Mouse (Mus musculus): ENCODE measurements around the gene Foxn3. TPM values are rescaled to one million over a fixed set of nuclear protein-coding genes. Genes with fewer than 3 reads are reported as not detected.

Foxn3 gene
- polyA plus RNA-seq, 1 experiment from 2014 or later = 51.9 TPM

DNA sequence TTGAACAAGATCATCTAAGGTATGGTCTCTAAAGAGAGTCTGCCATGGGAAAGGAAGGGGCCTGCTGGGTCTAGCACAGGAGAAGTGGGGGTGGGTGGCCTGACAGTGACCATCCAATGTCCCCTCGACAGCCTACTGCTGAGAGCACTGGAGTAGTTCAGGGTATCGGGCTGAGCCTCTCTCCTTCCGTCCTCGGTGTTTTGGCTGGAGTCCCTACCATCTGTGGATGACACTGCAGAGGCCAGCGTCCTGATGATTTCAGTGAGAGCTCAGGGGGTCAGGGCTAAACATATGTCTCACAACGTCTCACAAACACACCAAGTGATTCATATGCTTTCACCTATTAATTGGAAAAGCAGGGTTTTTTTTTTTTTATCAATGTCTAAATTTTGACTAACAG, 199.2 kb downstream of the Foxn3 start:
- Histone ChIP-seq H3K27me3 (replicated peaks) (no peaks in the 10 kb centered on the region), H3K4me3 (no peak overlapping the region), H3K9ac (no peak overlapping the region), H3K36me3 (no peaks in the 10 kb centered on the region), H3K4me2 (no peak overlapping the region), H3K9me3 (no peaks in the 10 kb centered on the region), H3K27ac (replicated peaks) (no peak overlapping the region), H3K4me1 (peaks cover 56% of the 10 kb centered on the region)
- ATAC-seq (ENCODE audit: extremely low read depth, insufficient number of reproducible peaks, low FRiP score, low TSS enrichment) = no peak
- WGBS = 68% methylated on average over 6 of the region's 6 CpGs

DNA sequence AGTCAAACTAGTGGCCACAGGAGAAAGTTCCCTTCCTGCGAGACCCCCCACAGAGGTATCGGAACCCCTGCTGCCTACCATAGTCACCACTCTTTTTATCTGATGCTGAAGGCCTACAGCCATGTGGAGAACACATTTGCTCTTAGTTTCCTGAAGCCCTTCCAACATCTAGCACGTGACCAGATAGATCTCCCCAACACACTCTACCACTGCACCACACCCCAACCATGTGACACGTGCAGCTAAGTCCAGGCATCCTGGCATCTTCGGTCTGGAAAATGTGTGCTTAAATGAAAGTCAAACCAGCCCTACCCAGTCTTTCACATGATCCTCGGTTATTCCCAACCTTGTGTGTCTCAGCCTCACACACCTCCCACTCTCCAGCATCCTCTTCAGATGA, 200.4 kb downstream of the Foxn3 start:
- Histone ChIP-seq H3K4me3 (no peak overlapping the region), H3K27me3 (replicated peaks) (no peaks in the 10 kb centered on the region), H3K4me2 (no peak overlapping the region), H3K27ac (replicated peaks) (no peak overlapping the region), H3K9ac (no peak overlapping the region), H3K4me1 (peaks cover 60% of the 10 kb centered on the region), H3K9me3 (no peaks in the 10 kb centered on the region), H3K36me3 (no peaks in the 10 kb centered on the region)
- no peak for ATAC-seq (ENCODE audit: extremely low read depth, insufficient number of reproducible peaks, low FRiP score, low TSS enrichment)
- WGBS = 76% methylated on average over 6 of the region's 6 CpGs

DNA sequence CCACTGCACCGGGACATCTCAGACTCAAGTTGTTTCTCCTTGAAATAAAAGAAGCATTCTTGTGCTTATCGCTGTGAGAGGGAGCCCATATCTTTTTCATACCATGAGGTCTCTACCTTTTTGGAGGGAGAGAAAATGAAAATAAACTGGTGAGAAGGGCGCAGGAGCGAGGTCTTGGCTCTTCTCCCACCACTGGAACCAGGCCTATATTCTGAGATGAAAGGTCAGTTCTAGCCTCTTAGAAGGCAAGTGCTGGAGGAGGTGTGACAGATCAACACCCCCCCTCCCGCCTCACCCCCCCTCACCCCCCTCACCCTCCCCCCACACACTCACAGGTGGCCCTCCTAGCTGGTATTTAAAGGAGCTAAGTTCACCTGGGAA, 201.6 kb downstream of the Foxn3 start:
- H3K27ac ChIP-seq (replicated peaks) = peak overlapping the region; percentile 32

DNA sequence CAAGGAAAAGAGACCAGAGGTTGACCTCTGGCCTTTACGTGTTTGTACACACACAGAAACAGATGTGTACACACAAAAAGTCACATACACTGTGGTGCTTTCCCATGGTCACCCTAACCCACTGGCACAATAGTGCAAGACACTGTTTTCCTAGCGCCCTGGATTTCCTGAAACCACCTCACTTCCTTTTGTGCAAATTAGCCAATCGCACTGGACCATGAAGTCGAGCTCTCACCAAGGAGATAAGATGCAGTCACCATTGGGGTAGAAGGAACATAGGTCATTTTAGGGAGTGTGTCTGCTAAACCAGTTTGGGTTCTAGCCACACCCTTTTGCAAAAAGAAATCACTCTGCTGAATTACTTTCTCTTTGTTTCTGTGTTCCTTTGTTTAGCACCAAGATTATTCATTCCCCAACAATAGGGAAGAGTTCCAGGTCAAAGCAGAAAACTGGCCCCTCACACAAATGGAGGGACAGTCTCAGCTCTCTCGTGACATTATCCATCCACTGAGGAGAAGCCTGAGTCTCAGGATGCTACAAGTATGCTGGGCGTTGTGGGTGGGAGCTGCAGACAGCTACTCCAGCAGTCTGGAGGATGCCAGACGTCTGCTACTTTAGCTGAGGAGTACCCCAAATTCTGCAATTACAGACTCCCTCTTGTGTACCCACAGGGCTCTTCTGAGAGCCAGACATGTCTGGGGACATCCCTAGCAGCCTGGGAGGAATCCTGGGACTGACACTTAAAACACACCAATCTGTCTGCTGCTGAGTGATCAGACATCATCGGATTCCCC, 202.2 kb downstream of the Foxn3 start:
- 56% methylated on average over 8 of the region's 8 CpGs for WGBS
- ATAC-seq (ENCODE audit: extremely low read depth, insufficient number of reproducible peaks, low FRiP score, low TSS enrichment) = no peak
- Histone ChIP-seq H3K27me3 (replicated peaks) (no peaks in the 10 kb centered on the region), H3K4me1 (peaks cover 73% of the 10 kb centered on the region), H3K4me3 (no peak overlapping the region), H3K36me3 (no peaks in the 10 kb centered on the region), H3K9me3 (no peaks in the 10 kb centered on the region), H3K4me2 (peak overlapping the region; percentile 40), H3K9ac (0 out of 2 replicates have a peak overlapping the region, but pooled peaks have one; percentile 50), H3K27ac (replicated peaks) (peak overlapping the region; percentile 32)

More for the DNA sequence above, 201.6 kb downstream of the Foxn3 start:
- Histone ChIP-seq H3K36me3 (no peaks in the 10 kb centered on the region), H3K4me3 (0 out of 2 replicates have a peak overlapping the region, but pooled peaks have one; percentile 13), H3K27me3 (replicated peaks) (no peaks in the 10 kb centered on the region), H3K4me2 (peak overlapping the region; percentile 40), H3K9me3 (no peaks in the 10 kb centered on the region), H3K9ac (peak overlapping the region; percentile 50; the same call in 1 of the 2 replicates), H3K4me1 (peaks cover 69% of the 10 kb centered on the region)
- ATAC-seq (ENCODE audit: extremely low read depth, insufficient number of reproducible peaks, low FRiP score, low TSS enrichment) = no peak
- WGBS = 39% methylated on average over 5 of the region's 5 CpGs

DNA sequence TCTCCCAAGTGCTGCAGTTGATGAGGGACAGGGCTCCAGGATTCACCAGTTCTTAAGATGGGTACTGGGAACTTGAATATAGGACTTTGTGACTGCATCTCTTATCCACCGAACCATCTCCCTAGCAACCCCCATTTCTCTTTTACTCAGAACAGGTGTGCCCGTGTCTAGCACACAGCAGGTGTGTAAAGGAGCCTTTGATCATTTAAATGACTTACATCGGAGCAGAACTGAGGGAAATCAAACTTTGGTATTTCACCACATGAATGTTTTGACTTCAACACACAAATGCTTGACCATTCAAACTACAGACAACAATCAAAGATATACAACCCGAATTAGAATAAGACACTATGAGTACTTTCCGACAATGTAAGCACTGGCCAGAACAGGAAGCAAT, 204.7 kb downstream of the Foxn3 start:
- H3K9me3 ChIP-seq = no peaks in the 10 kb centered on the region
- H3K4me1 ChIP-seq = peaks cover 72% of the 10 kb centered on the region
- H3K36me3 ChIP-seq = no peaks in the 10 kb centered on the region
- 88% methylated on average over 5 of the region's 5 CpGs for WGBS
- H3K27ac ChIP-seq (replicated peaks) = no peak overlapping the region
- H3K4me2 ChIP-seq = no peak overlapping the region
- no peak overlapping the region for H3K4me3 ChIP-seq
- no peaks in the 10 kb centered on the region for H3K27me3 ChIP-seq (replicated peaks)
- no peak for ATAC-seq (ENCODE audit: extremely low read depth, insufficient number of reproducible peaks, low FRiP score, low TSS enrichment)
- no peak overlapping the region for H3K9ac ChIP-seq

DNA sequence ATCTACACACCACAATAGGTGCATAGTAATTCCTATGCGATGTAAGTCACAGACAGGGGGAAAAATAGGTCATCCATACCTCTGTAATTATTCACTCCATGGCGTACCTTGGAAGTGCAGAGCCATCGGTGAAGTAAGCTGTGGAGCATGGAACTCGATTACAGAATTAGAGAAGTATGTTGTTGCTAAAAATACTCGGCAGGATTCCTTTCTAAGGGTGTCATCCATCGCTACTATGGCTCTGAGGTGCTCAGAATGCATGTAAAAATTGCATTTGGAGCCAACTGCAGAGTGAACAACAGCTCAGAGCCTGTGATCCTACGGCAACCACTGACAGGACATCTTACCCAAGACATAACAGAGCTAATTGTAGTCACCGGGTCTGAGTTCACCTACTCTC, 206.7 kb downstream of the Foxn3 start:
- 34% methylated on average over 8 of the region's 8 CpGs for WGBS
- Histone ChIP-seq H3K4me2 (peak overlapping the region; percentile 61), H3K27ac (replicated peaks) (peak overlapping the region; percentile 97), H3K36me3 (no peaks in the 10 kb centered on the region), H3K9me3 (no peaks in the 10 kb centered on the region), H3K9ac (peak overlapping the region; percentile 73), H3K27me3 (replicated peaks) (no peaks in the 10 kb centered on the region), H3K4me3 (peak overlapping the region; percentile 34), H3K4me1 (peaks cover 72% of the 10 kb centered on the region)
- no peak for ATAC-seq (ENCODE audit: extremely low read depth, insufficient number of reproducible peaks, low FRiP score, low TSS enrichment)

DNA sequence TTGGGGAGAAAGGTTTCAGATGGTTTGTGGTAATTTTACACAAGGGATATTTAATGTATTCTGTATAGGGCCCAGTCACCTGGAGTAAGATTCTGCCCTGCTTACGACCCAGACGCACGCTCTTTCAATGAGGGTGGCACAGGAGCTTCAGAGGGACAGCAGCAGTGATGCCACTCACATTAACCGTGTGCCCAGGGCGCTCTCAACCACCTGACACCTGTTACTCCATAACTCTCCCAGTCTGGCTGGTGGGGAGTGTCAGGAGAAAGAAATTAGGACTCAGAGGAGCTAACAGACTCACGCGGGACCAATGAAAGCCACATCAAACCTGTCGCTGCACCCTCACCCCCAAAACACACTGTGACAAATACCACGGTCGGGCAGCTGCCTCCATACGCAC, 209.7 kb downstream of the Foxn3 start:
- H3K27me3 ChIP-seq (replicated peaks) = no peaks in the 10 kb centered on the region
- no peaks in the 10 kb centered on the region for H3K9me3 ChIP-seq
- H3K4me1 ChIP-seq = peaks cover 82% of the 10 kb centered on the region
- 90% methylated on average over 11 of the region's 11 CpGs for WGBS
- no peak overlapping the region for H3K27ac ChIP-seq (replicated peaks)
- no peak for ATAC-seq (ENCODE audit: extremely low read depth, insufficient number of reproducible peaks, low FRiP score, low TSS enrichment)
- H3K4me2 ChIP-seq = no peak overlapping the region
- H3K9ac ChIP-seq = no peak overlapping the region
- H3K36me3 ChIP-seq = no peaks in the 10 kb centered on the region
- no peak overlapping the region for H3K4me3 ChIP-seq

DNA sequence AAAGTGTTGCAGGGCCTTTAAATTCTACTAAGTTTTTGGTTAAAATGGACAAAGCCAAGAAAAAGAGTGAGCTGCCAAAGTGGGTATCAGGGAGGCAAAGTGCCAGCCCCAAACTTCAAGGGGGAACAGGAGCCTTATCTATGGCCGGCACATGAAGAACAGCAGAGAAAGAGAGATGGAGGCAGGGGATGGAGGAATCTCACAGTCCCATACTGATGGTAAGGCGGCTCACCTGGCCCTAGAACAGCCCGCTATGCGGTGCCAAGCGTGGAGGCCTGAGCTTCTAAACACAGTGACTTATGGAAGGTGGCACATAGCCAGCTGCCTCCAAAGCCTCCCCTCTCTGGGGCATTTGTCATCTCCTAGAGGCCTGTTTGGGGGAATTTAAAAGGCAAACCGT, 210.8 kb downstream of the Foxn3 start:
- no peak overlapping the region for H3K4me2 ChIP-seq
- peaks cover 84% of the 10 kb centered on the region for H3K4me1 ChIP-seq
- no peak overlapping the region for H3K9ac ChIP-seq
- no peak for ATAC-seq (ENCODE audit: extremely low read depth, insufficient number of reproducible peaks, low FRiP score, low TSS enrichment)
- no peak overlapping the region for H3K27ac ChIP-seq (replicated peaks)
- H3K9me3 ChIP-seq = no peaks in the 10 kb centered on the region
- no peaks in the 10 kb centered on the region for H3K27me3 ChIP-seq (replicated peaks)
- H3K4me3 ChIP-seq = no peak overlapping the region
- 83% methylated on average over 6 of the region's 6 CpGs for WGBS
- no peaks in the 10 kb centered on the region for H3K36me3 ChIP-seq

DNA sequence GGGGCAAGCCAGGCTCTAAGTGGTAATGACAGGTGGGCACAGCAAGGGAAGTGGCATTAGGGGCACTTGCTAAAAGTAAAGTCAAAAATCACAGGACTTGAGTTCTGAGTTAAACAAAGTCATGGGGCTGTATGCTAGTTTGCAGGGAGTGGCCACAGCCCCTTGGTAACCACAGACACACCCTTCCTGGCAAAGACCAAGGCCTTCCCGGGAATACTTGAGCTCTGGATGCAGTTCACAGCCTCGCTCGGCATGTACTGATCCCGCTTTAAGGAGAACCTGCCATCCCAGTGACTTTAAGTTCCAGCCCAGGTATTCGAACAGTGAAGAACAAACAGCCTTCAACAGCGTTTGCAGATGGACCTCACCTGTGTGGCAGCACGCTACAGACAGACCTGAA, 211.2 kb downstream of the Foxn3 start:
- Histone ChIP-seq H3K4me3 (no peak overlapping the region), H3K27ac (replicated peaks) (peak overlapping the region; percentile 33; the same call in 1 of the 2 replicates), H3K4me2 (no peak overlapping the region), H3K4me1 (peaks cover 84% of the 10 kb centered on the region), H3K27me3 (replicated peaks) (no peaks in the 10 kb centered on the region), H3K9me3 (no peaks in the 10 kb centered on the region), H3K36me3 (no peaks in the 10 kb centered on the region), H3K9ac (no peak overlapping the region)
- WGBS = 76% methylated on average over 7 of the region's 7 CpGs
- no peak for ATAC-seq (ENCODE audit: extremely low read depth, insufficient number of reproducible peaks, low FRiP score, low TSS enrichment)

DNA sequence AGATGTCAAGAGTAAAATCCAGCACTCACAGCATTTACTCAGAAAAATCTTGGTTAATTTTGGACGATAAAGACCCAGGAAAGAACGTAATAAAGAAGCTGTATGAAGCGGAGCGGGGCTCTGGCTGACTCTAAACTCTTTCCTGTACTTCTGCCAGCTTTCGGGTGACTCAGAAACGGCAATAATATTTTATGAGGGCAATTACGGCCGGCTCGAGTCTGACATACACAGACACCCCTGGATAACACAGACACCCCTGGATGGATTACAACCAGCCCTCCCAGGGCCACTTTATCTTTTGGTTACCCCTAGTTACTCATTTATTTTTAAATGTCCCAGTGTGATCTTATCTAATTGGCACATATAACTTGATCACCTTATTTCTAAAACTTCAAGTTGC, 211.7 kb downstream of the Foxn3 start:
- H3K4me1 ChIP-seq = peaks cover 84% of the 10 kb centered on the region
- H3K4me3 ChIP-seq = no peak overlapping the region
- no peak for ATAC-seq (ENCODE audit: extremely low read depth, insufficient number of reproducible peaks, low FRiP score, low TSS enrichment)

DNA sequence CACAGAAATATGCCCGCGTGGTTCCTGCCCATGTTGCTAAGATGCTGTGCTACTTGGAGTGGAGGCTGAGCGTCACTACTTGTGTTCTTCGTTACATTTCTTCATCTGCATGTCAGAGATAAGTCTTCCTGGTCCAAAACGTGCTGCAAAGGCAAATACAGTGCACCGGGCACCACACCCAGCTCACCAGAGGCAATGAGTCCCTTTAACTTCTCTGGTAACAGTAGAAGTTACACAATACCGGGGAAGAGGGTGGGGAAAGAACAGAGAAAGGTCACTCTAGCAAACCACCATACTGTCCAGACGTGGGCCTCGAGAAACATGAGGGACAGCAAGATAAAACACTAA, 213.8 kb downstream of the Foxn3 start:
- Histone ChIP-seq H3K9ac (no peak overlapping the region), H3K4me3 (no peak overlapping the region), H3K9me3 (no peaks in the 10 kb centered on the region), H3K4me1 (peaks cover 85% of the 10 kb centered on the region), H3K4me2 (no peak overlapping the region), H3K27ac (replicated peaks) (peak overlapping the region; percentile 49; the same call in 1 of the 2 replicates), H3K27me3 (replicated peaks) (no peaks in the 10 kb centered on the region), H3K36me3 (no peaks in the 10 kb centered on the region)
- ATAC-seq (ENCODE audit: extremely low read depth, insufficient number of reproducible peaks, low FRiP score, low TSS enrichment) = no peak
- WGBS = 57% methylated on average over 9 of the region's 9 CpGs

More for the DNA sequence above, 211.7 kb downstream of the Foxn3 start:
- Histone ChIP-seq H3K36me3 (no peaks in the 10 kb centered on the region), H3K4me2 (no peak overlapping the region), H3K9ac (no peak overlapping the region), H3K9me3 (no peaks in the 10 kb centered on the region), H3K27ac (replicated peaks) (0 out of 2 replicates have a peak overlapping the region, but pooled peaks have one; percentile 33), H3K27me3 (replicated peaks) (no peaks in the 10 kb centered on the region)
- WGBS = 71% methylated on average over 9 of the region's 9 CpGs
